Mouse (Mus musculus): Measurements from ENCODE around the gene Gm7358. TPM values are rescaled to one million over a fixed set of nuclear protein-coding genes. Genes with fewer than 3 reads are reported as not detected.

Gene Gm7358
- not detected in 2 replicates for polyA plus RNA-seq (2012; rRNA removed)

GRCm38 (mm10) chr17:14059431-14059830 is at the start of gene Gm7358:
Gene Gm7358 (minus strand): TSS chr17:14059531.

Other genes starting within 250 kb of the Gm7358 start
- 0.03 TPM in 1 of 2 replicates, not detected in the other for gene Gm7168, start 111.2 kb downstream of the Gm7358 start, polyA plus RNA-seq (2012; rRNA removed)
- gene Gm7356, start 55.8 kb downstream of the Gm7358 start, polyA plus RNA-seq (2012; rRNA removed): not detected in 2 replicates
- gene Dact2, start 144.8 kb upstream of the Gm7358 start, polyA plus RNA-seq (2012; rRNA removed): 4.4 and 4.7 TPM in 2 replicates
- gene Smoc2, start 220.0 kb upstream of the Gm7358 start, polyA plus RNA-seq (2012; rRNA removed): 3.1 and 8.4 TPM in 2 replicates

Data from central nervous system, embryonic 18 days (tissue).